8 mouse cellular contexts compared by ENCODE assay signal in the genomic region with DNA sequence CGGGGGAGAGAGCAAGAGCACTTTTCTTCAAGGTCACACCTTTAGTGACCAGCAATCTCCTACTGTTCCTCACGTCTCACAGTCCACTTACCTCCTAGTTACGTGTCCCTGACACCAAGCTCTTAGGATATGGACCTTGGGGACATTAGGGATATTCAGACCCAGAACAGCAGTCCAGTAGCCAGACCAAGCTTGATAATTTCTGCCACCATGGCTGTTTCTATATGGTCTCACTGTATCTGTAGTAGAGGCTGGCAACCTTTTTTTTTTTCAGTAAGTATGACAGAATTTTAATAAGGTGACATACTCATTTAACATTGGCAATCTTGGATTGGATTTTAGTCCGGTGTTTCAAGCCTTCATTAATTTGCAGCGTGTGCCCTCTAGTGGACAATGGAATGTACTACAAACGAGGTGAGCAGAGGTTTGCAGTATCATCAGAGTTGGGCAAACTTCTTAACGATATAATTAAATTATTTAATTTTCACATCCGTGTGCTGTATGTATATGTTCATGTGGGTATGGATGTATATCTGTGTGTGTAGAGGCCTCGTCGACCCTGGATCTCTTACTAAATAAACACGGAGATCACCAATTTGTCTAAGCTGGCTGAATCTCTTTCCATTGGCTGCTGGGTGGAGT. TPM values are rescaled to one million over a fixed set of nuclear protein-coding genes. Genes with fewer than 3 reads are reported as not detected.
A peak's percentile ranks its signal among the peaks of the same experiment; 100 is the strongest.
DNase-seq lines count a peak whose midpoint lies in the region; ATAC-seq and TF ChIP-seq lines count a peak whose summit lies in the region.
"Had no signal": no experiment of that assay in that cellular context is flagged by ENCODE, and none has a peak within 500 bp of the region (broad histone marks: within the 10 kb centered on the region; RNA-seq: fewer than 3 reads in every experiment).

No protein-coding gene starts in this region.

- no peaks in the 10 kb centered on the region for H3K36me3 ChIP-seq in C2C12 (ENCODE audit: control insufficient read depth, insufficient read depth)
- H3K36me3 ChIP-seq in forebrain, embryonic 13.5 days (ENCODE audit: poor library complexity, severe bottlenecking): no peaks in the 10 kb centered on the region
- no peaks in the 10 kb centered on the region for H3K36me3 ChIP-seq in intestine, postnatal 0 days (ENCODE audit: control insufficient read depth, insufficient read depth)
- H3K36me3 ChIP-seq in lung, postnatal 0 days (ENCODE audit: insufficient read depth, low read length): no peaks in the 10 kb centered on the region
- H3K36me3 ChIP-seq: heart, embryonic 13.5 days had no signal

- DNase-seq in 3T3-L1 (ENCODE audit: low read depth, low spot score): peak; percentile 69
- DNase-seq in c-Kit-negative CD71-positive TER-119-positive erythroid progenitor cells, embryonic 14.5 days (ENCODE audit: low read depth, low spot score): peak; percentile 40
- DNase-seq in lung, postnatal 0 days (ENCODE audit: low spot score): peak; percentile 69
- peak; percentile 82 for DNase-seq in retina, embryonic 14.5 days (ENCODE audit: low spot score)

- no peak overlapping the region for H3ac ChIP-seq in C2C12 (ENCODE audit: control insufficient read depth, insufficient read length, low read depth)

- 16% methylated on average over 11 of the region's 11 CpGs for WGBS in forebrain, embryonic 13.5 days
- WGBS in intestine, postnatal 0 days: 15% methylated on average over 11 of the region's 11 CpGs
- 17% methylated on average over 11 of the region's 11 CpGs for WGBS in lung, postnatal 0 days

- H3K9ac ChIP-seq in forebrain, embryonic 13.5 days: no peak overlapping the region
- no peak overlapping the region for H3K9ac ChIP-seq in intestine, postnatal 0 days (ENCODE audit: low read depth, low read length)
- no peak overlapping the region for H3K9ac ChIP-seq in lung, postnatal 0 days (replicated peaks; ENCODE audit: low read depth)
- H3K9ac ChIP-seq: heart, embryonic 13.5 days had no signal

- no peak overlapping the region for H3K4me3 ChIP-seq in C2C12 (ENCODE audit: insufficient read depth, poor library complexity, severe bottlenecking)
- H3K4me3 ChIP-seq in forebrain, embryonic 13.5 days: no peak overlapping the region
- no peak overlapping the region for H3K4me3 ChIP-seq in intestine, postnatal 0 days (ENCODE audit: low read depth, low read length)
- H3K4me3 ChIP-seq in lung, postnatal 0 days (ENCODE audit: low read depth, low read length): no peak overlapping the region
- H3K4me3 ChIP-seq: heart, embryonic 13.5 days had no signal

- H3K27me3 ChIP-seq in C2C12 (ENCODE audit: control insufficient read depth, insufficient read depth, insufficient read length): peaks cover 4% of the 10 kb centered on the region
- no peaks in the 10 kb centered on the region for H3K27me3 ChIP-seq in forebrain, embryonic 13.5 days
- no peaks in the 10 kb centered on the region for H3K27me3 ChIP-seq in intestine, postnatal 0 days (replicated peaks; ENCODE audit: control insufficient read depth, insufficient read depth, low read length)
- H3K27me3 ChIP-seq in lung, postnatal 0 days (replicated peaks; ENCODE audit: insufficient read depth, low read length): no peaks in the 10 kb centered on the region

- H3K79me2 ChIP-seq in C2C12 (ENCODE audit: control insufficient read depth, insufficient read depth): no peaks in the 10 kb centered on the region

- no peak overlapping the region for H3K4me2 ChIP-seq in forebrain, embryonic 13.5 days
- no peak overlapping the region for H3K4me2 ChIP-seq in intestine, postnatal 0 days (replicated peaks; ENCODE audit: low read depth)
- H3K4me2 ChIP-seq in lung, postnatal 0 days (replicated peaks; ENCODE audit: low read depth, low read length): no peak overlapping the region
- H3K4me2 ChIP-seq: heart, embryonic 13.5 days had no signal

- no peaks in the 10 kb centered on the region for H3K79me3 ChIP-seq in C2C12 (ENCODE audit: low read depth)

- no peaks in the 10 kb centered on the region for H3K9me3 ChIP-seq in forebrain, embryonic 13.5 days (replicated peaks)
- H3K9me3 ChIP-seq in intestine, postnatal 0 days (ENCODE audit: control insufficient read depth): no peaks in the 10 kb centered on the region
- no peaks in the 10 kb centered on the region for H3K9me3 ChIP-seq in lung, postnatal 0 days (ENCODE audit: low read length)
- H3K9me3 ChIP-seq: heart, embryonic 13.5 days had no signal

- H3K4me1 ChIP-seq in forebrain, embryonic 13.5 days: no peaks in the 10 kb centered on the region
- H3K4me1 ChIP-seq in intestine, postnatal 0 days (replicated peaks; ENCODE audit: control insufficient read depth, insufficient read depth, low read length): no peaks in the 10 kb centered on the region
- H3K4me1 ChIP-seq in lung, postnatal 0 days (ENCODE audit: insufficient read depth, low read depth, low read length): no peaks in the 10 kb centered on the region
- H3K4me1 ChIP-seq: heart, embryonic 13.5 days had no signal

- ATAC-seq in forebrain, embryonic 13.5 days: peak; percentile 57
- ATAC-seq in intestine, postnatal 0 days: 0 out of 2 replicates have a peak, but pooled peaks have one; percentile 22
- no peak for ATAC-seq in lung, postnatal 0 days

- no peak for TF ChIP-seq EP300 in lung, postnatal 0 days (IDR thresholded peaks at IDR 0.05)

- H3K27ac ChIP-seq in forebrain, embryonic 13.5 days: no peak overlapping the region
- no peak overlapping the region for H3K27ac ChIP-seq in intestine, postnatal 0 days (ENCODE audit: low read depth, low read length)
- H3K27ac ChIP-seq in lung, postnatal 0 days (ENCODE audit: low read length): no peak overlapping the region
- H3K27ac ChIP-seq: heart, embryonic 13.5 days had no signal

- peak; percentile 31 for TF ChIP-seq CTCF in C2C12 (IDR thresholded peaks at IDR 0.05; ENCODE audit: control insufficient read depth, insufficient read depth, insufficient read length)
- TF ChIP-seq CTCF in intestine, postnatal 0 days (IDR thresholded peaks at IDR 0.05; ENCODE audit: low read depth): peak; percentile 88
- TF ChIP-seq CTCF in lung, postnatal 0 days (IDR thresholded peaks at IDR 0.05): peak; percentile 91

TF ChIP-seq in C2C12, 6 proteins besides CTCF, POLR2A, EP300 and RAD21:
- TF ChIP-seq CEBPB (IDR thresholded peaks at IDR 0.05; ENCODE audit: low read depth): no peak
- no peak for TF ChIP-seq FOSL1 (IDR thresholded peaks at IDR 0.05; ENCODE audit: insufficient read depth, low read length, poor library complexity, severe bottlenecking)
- no peak for TF ChIP-seq MYOD1 (IDR thresholded peaks at IDR 0.05; ENCODE audit: control insufficient read depth, insufficient read length, low read depth)
- no peak for TF ChIP-seq USF1 (IDR thresholded peaks at IDR 0.05; ENCODE audit: low read depth)
- no peak for TF ChIP-seq MAX (IDR thresholded peaks at IDR 0.05)
- TF ChIP-seq MYOG (IDR thresholded peaks at IDR 0.05; ENCODE audit: control insufficient read depth, extremely low read depth, insufficient read length): no peak

RNA-seq across cellular contexts. Expression of gene Ptpn5, which starts 17.1 kb away (rescaled TPM):
- polyA plus RNA-seq in C2C12 (2012; fragmentation: generic; extraction: Trizol): 0.16 TPM
- polyA plus RNA-seq in forebrain, embryonic 13.5 days (2015; fragmentation: Nextera tagmentation; extraction: Ambion mirVana): 38.8 and 46.9 TPM in 2 replicates
- polyA plus RNA-seq in intestine, postnatal 0 days (2015; fragmentation: Nextera tagmentation; extraction: Ambion mirVana): 0.48 and 0.69 TPM in 2 replicates
- polyA plus RNA-seq in lung, postnatal 0 days (2015; fragmentation: Nextera tagmentation; extraction: Ambion mirVana): 1.2 and 1.7 TPM in 2 replicates

RNA-seq across cellular contexts. Expression of gene Mrgpra6, which starts 54.2 kb away (rescaled TPM):
- polyA plus RNA-seq in C2C12 (2012; fragmentation: generic; extraction: Trizol): not detected
- polyA plus RNA-seq in forebrain, embryonic 13.5 days (2015; fragmentation: Nextera tagmentation; extraction: Ambion mirVana): not detected in 2 replicates
- not detected in 2 replicates for polyA plus RNA-seq in intestine, postnatal 0 days (2015; fragmentation: Nextera tagmentation; extraction: Ambion mirVana)
- not detected in 2 replicates for polyA plus RNA-seq in lung, postnatal 0 days (2015; fragmentation: Nextera tagmentation; extraction: Ambion mirVana)
- polyA plus RNA-seq: heart, embryonic 13.5 days had no signal

Comparison
In these comparisons a context has a peak if more than half of its experiments do, and no peak if none do; other contexts are left out.
1. CTCF ChIP-seq: peak in every context shown above with its lines; median percentile 91 in lung, postnatal 0 days; 88 in intestine, postnatal 0 days; 31 in C2C12.
2. RNA of gene Ptpn5, which starts 17.1 kb away (polyA plus RNA-seq): 38.8 to 46.9 TPM in forebrain, embryonic 13.5 days; 1.2 to 1.7 TPM in lung, postnatal 0 days, 0.48 to 0.69 TPM in intestine, postnatal 0 days and 0.16 TPM in C2C12 (single experiment); every median in the first group is over 10 times any median in the second.
3. Peak in every context shown above with its lines, with median percentiles within 50 percentile points of each other: DNase-seq.